ENCODE assay signal across 7 mouse cellular contexts in the genomic region with DNA sequence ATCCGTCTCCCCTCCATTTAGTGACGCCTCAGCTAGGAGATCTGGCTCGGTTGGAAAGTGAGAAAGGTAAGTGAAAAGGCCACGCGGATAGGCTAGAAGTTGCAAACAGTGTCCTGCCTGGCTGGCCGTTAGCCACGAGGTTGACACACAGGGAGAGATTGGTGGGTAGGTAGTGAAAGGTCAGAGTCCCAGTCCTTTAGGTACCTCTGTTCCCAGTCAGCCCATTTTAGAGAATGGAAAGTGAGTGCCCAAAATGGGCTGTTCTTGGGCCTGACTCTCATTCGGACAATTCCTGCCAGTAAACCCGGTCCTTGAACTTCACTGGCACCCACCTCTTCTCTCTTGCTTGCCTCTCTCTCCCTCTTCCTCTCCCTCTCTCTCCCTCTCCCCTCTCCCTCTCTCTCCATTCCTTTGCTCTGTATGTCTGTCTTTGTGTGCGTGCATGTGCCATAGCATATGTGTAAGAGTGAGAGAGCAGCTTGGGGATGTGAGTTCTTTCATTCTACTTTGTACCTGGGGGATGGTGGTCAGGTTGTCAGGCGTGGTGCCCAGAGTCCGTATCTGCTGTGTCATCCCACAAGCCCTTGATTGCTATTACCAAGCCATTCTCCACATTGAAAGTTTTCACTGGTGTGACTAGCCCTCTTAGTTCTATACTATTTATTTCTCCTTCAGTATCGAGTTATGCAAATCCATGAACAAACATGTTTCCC. TPM values are rescaled to one million over a fixed set of nuclear protein-coding genes. Genes with fewer than 3 reads are reported as not detected.
DNase-seq lines count a peak whose midpoint lies in the region; ATAC-seq and TF ChIP-seq lines count a peak whose summit lies in the region.

Gene Dpf2, minus strand, starts transcription at position 4 of the 713 bp plus-strand sequence.

- ATAC-seq in embryonic facial prominence, embryonic 11.5 days (replicated peaks; ENCODE audit: insufficient number of reproducible peaks, low FRiP score, low TSS enrichment, low read depth) = peak; percentile 16
- no peak for ATAC-seq in heart, embryonic 13.5 days (ENCODE audit: extremely low read depth, insufficient number of reproducible peaks, low FRiP score, low TSS enrichment)
- peak; percentile 53 for ATAC-seq in midbrain, postnatal 0 days (ENCODE audit: low FRiP score)

- H3K4me2 ChIP-seq in embryonic facial prominence, embryonic 11.5 days (ENCODE audit: low read depth, low read length) = peak within 1 kb of the TSS; percentile 66
- H3K4me2 ChIP-seq in heart, embryonic 13.5 days = peak within 1 kb of the TSS; percentile 72
- peak within 1 kb of the TSS; percentile 93 for H3K4me2 ChIP-seq in midbrain, postnatal 0 days (ENCODE audit: low read depth, low read length, poor library complexity, severe bottlenecking)

- intact Hi-C loops in left cerebral cortex, postnatal 14 days (cut with DNase I) = no loop called here

- DNase-seq in 3T3-L1 (ENCODE audit: low read depth, low spot score) (peak; percentile 56), 416B (ENCODE audit: low read depth) (peak; percentile 57)
- peak; percentile 22 for DNase-seq in embryonic facial prominence, embryonic 11.5 days (ENCODE audit: low spot score)
- no peak for DNase-seq in left cerebral cortex, postnatal 14 days (ENCODE audit: low spot score in 2 of 2)
- DNase-seq in midbrain, postnatal 0 days (ENCODE audit: low spot score) = no peak
- no peak for DNase-seq in embryo, embryonic 11 days

- no peaks in the 10 kb centered on the region for H3K9me3 ChIP-seq in embryonic facial prominence, embryonic 11.5 days (replicated peaks; ENCODE audit: control insufficient read depth, low read length)
- no peaks in the 10 kb centered on the region for H3K9me3 ChIP-seq in heart, embryonic 13.5 days
- no peaks in the 10 kb centered on the region for H3K9me3 ChIP-seq in midbrain, postnatal 0 days (ENCODE audit: low read length)

- no peaks in the 10 kb centered on the region for H3K27me3 ChIP-seq in embryonic facial prominence, embryonic 11.5 days (ENCODE audit: control insufficient read depth, insufficient read depth, low read length)
- H3K27me3 ChIP-seq in heart, embryonic 13.5 days (replicated peaks) = no peaks in the 10 kb centered on the region
- H3K27me3 ChIP-seq in midbrain, postnatal 0 days (ENCODE audit: insufficient read depth, low read length) = no peaks in the 10 kb centered on the region

- no peak for TF ChIP-seq CTCF in midbrain, postnatal 0 days (IDR thresholded peaks at IDR 0.05)

- no peaks in the 10 kb centered on the region; the same call in 1 of the 2 replicates for H3K36me3 ChIP-seq in embryonic facial prominence, embryonic 11.5 days (replicated peaks; ENCODE audit: control insufficient read depth, insufficient read depth, low read depth, low read length)
- H3K36me3 ChIP-seq in heart, embryonic 13.5 days = peaks cover 42% of the 10 kb centered on the region
- peaks cover 19% of the 10 kb centered on the region for H3K36me3 ChIP-seq in midbrain, postnatal 0 days (ENCODE audit: insufficient read depth, low read length)

- WGBS in embryonic facial prominence, embryonic 11.5 days = 21% methylated on average over 13 of the region's 13 CpGs
- whole genome bisulfite sequencing in heart, embryonic 13.5 days = 16% methylated on average over 13 of the region's 13 CpGs
- 24% methylated on average over 13 of the region's 13 CpGs for WGBS in midbrain, postnatal 0 days

- H3K4me1 ChIP-seq in embryonic facial prominence, embryonic 11.5 days (ENCODE audit: control insufficient read depth, insufficient read depth, low read length) = peaks cover 2% of the 10 kb centered on the region; the same call in 1 of the 2 replicates
- H3K4me1 ChIP-seq in heart, embryonic 13.5 days = peaks cover 36% of the 10 kb centered on the region
- H3K4me1 ChIP-seq in midbrain, postnatal 0 days (ENCODE audit: insufficient read depth, low read length) = peaks cover 21% of the 10 kb centered on the region; the same call in 1 of the 2 replicates

- peak within 1 kb of the TSS; percentile 75 for H3K27ac ChIP-seq in embryonic facial prominence, embryonic 11.5 days (replicated peaks; ENCODE audit: low read depth, low read length)
- H3K27ac ChIP-seq in heart, embryonic 13.5 days (replicated peaks) = peak within 1 kb of the TSS; percentile 90
- H3K27ac ChIP-seq in midbrain, postnatal 0 days (ENCODE audit: low read depth, low read length) = peak within 1 kb of the TSS; percentile 89

- peak within 1 kb of the TSS; percentile 100 for H3K4me3 ChIP-seq in embryonic facial prominence, embryonic 11.5 days (ENCODE audit: low read depth, low read length)
- peak within 1 kb of the TSS; percentile 82 for H3K4me3 ChIP-seq in heart, embryonic 13.5 days
- H3K4me3 ChIP-seq in midbrain, postnatal 0 days (ENCODE audit: low read depth, low read length) = peak within 1 kb of the TSS; percentile 99

- peak within 1 kb of the TSS; percentile 98 for H3K9ac ChIP-seq in embryonic facial prominence, embryonic 11.5 days (replicated peaks; ENCODE audit: low read length)
- H3K9ac ChIP-seq in heart, embryonic 13.5 days = peak within 1 kb of the TSS; percentile 94
- H3K9ac ChIP-seq in midbrain, postnatal 0 days (replicated peaks; ENCODE audit: low read length, poor library complexity, severe bottlenecking) = peak within 1 kb of the TSS; percentile 90

RNA-seq across cellular contexts. Expression of gene Dpf2, which starts in this region (rescaled TPM):
- polyA plus RNA-seq in embryonic facial prominence, embryonic 11.5 days (2014; fragmentation: Nextera tagmentation; extraction: Ambion mirVana) = 202 and 213 TPM in 2 replicates
- 98.1 and 104 TPM in 2 replicates for polyA plus RNA-seq in heart, embryonic 13.5 days (2015; fragmentation: Nextera tagmentation; extraction: Ambion mirVana)
- total RNA-seq in left cerebral cortex, postnatal 14 days (2021) = 10 to 100 TPM; 87.6 to 90.4 TPM
- total RNA-seq in midbrain, postnatal 0 days (2014; rRNA removed) = 52.9 and 84.7 TPM in 2 replicates
- polyA plus RNA-seq in midbrain, postnatal 0 days (2015; fragmentation: Nextera tagmentation; extraction: Ambion mirVana) = 57.7 and 61.0 TPM in 2 replicates

Comparison
In these comparisons a context has a peak if more than half of its experiments do, and no peak if none do; other contexts are left out.
1. DNase-seq: peak in 3T3-L1 (single experiment), 416B (single experiment) and embryonic facial prominence, embryonic 11.5 days (single experiment); none in left cerebral cortex, postnatal 14 days (0 of 2), midbrain, postnatal 0 days (single experiment) and embryo, embryonic 11 days (single experiment).
2. Peak in every context shown above with its lines, with median percentiles within 50 percentile points of each other: H3K27ac ChIP-seq, H3K4me2 ChIP-seq, H3K4me3 ChIP-seq and H3K9ac ChIP-seq.